Mouse (Mus musculus) R1 (cell line): ENCODE data around the gene Mxi1.
A peak's percentile ranks its signal among the peaks of the same experiment; 100 is the strongest.

Experiments used
- DNase-seq: peaks from one replicate; pipeline ENCODE4 v3.0.0-alpha.2; 2018; ENCODE audit warnings: low read depth, low spot score

Gene Mxi1

DNA sequence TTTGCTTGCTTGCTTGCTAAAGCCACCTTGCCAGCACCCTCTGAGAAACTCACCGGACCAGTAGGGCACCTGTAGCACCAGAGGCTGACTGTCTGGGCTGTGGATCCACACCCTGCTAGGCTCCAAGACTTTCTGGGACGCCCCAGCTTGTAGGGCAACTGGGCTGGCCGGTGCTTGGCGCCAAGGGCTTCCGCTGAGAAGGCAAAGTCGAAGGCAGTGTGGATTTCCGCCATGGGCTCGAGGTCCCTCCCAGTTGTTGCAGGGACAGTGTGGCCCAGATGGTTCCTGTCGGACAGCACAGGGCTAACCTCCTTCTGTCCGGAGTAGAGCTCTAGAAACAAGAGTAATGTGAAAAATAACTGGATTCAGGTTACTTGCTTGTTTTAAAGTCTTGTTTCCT, 11.0 kb downstream of the Mxi1 start:
- no peak for DNase-seq

DNA sequence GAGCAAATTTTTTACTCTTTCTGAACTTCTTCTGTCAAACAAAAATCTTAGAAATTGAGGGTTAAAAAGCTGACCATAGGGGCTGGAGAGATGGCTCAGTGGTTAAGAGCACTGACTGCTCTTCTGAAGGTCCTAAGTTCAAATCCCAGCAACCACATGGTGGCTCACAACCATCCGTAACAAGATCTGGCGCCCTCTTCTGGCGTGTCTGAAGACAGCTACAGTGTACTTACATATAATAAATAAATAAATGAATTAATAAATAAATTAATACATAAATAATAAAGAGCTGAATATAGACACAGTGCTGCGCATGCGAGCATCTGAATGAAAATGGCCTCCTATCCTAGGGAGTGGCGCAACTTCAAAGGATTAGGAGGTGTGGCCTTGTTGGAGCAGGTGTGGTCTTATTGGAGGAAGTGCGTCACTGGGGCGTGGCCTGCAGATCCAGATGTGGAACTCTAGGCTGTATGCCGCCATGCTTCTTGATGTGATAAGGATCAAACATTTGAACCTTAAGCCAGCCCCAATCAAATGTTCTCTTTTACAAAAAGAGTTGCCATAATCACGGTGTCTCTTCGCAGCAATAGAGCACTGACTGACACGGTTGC, 12.2 kb downstream of the Mxi1 start:
- peak; percentile 99 for DNase-seq

DNA sequence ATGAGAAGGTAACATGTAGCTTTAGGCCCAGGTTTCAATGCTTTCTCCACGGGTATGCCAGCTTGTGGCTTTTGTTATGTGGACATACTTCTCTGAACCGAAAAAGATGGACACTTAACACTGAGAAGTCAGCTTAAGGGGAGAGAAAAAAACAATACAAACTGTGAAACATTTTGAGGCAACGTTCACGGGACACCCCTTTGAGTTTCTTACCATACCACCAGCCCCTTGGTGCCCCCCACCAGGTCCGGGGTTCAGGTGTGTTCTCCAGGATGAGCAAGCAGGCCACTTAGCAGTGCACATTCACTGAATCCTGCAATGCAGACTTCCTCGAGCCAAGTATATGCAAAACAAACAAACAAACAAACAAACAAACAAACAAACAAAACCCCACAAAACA, 14.5 kb downstream of the Mxi1 start:
- no peak for DNase-seq

DNA sequence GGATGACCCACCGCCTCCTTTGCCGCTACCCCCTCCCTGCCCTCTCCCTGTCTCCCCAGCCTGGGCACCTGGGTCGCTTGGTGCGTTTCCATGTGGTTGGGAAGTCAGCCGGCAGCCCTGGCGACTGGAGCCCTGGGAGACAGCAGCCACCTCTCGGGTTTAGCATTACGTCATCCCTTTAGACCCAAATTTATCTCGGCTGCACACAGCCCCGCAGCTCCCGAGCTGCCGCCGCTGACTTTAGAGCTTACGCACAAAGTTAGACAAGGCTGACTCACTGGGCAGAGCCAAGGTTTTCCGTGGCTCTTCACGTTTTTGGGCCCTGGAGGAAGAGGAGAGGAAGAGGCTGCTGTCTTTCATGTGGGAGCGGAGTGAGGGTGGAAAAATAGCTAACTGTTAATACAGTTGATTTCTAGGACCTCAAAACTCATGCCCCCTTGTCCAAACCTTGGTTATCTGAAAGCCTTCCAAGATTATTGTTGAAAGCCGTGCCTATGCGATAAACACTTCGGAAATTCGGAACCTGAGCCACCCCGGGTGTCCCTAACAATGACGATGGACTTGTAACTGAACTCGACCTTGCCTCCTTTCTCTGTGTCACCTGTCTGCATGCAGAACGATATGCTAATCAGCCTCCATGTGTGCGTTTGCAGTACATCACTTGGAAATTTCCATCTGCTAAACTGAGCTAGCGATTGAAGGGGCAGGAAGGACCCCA, 15.4 kb downstream of the Mxi1 start:
- peak; percentile 73 for DNase-seq

DNA sequence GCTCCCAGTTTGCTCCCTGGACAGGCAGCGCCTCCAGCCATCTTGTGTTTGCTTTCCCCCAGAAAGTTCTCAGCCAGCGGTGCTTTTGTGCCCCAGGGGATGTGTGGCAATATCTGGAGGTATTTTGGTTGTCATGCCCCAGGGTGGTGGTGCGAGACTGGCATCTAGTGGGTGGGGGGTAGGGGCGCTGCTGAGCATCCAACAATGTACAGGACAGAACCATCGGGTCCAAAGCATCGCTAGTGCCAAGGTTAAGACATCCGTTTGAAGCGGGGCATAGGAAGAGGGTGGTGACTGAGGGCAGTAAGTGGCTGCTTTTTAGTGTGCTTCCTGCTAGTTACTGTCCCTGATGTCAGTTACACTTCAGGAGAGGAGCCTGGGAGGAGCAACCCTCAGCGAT, 17.8 kb downstream of the Mxi1 start:
- DNase-seq = no peak

DNA sequence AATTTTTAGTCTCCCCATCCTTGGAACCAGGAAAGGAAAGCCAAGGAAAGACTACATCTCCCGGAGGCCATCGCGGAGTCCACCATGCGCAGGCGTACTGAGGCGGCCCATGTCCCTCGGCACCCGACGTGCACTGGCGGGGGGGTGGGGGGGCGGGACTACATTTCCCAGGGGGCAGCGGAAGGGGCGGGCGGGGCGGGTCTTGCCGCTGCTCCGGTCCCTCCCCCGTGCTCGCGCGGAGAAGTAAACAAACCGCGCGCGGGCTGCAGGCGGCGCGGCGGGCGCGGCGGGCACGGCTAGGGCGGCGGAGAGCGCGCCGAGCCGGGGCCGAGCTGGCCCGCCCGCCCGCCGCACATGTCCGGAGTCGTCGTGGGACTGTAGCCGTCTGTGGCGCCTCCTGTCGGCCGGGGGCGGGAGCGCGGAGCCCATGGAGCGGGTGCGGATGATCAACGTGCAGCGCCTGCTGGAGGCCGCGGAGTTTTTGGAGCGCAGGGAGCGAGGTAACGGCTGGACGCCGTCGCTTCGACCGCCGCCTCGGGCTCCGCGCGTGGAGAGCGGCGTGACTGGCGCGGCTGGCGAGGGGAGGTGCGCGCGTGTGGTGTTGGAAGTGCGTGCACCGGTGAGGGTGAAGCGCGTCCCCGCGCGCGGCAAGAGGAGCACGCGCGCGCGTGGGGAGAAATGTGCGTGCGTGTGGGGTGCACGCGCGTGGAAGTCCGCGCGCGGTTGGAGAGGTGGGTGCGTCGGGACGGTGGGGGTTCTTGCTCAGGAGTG, 19.1 kb downstream of the Mxi1 start:
- DNase-seq = peak; percentile 94

DNA sequence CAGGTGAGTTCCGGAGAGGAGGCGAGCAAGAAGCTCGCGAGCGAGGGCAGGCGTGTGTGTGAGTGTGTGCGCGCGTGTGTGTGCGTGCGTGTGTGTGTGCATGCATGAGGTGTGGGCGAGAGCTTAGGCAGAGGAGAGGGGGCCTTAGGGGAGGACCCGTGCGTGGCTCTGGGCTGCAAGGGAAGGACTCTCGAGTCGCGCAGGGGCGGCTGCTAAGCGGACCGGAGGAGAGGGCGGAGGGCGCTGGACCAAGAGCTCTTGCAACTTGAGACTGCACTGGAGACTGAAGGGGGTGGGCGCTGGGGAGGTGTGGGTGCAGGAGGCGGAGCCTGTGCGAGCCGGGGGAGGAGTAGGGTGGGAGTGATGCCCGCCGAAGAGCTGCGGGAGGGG, 19.7 kb downstream of the Mxi1 start:
- peak; percentile 92 for DNase-seq

DNA sequence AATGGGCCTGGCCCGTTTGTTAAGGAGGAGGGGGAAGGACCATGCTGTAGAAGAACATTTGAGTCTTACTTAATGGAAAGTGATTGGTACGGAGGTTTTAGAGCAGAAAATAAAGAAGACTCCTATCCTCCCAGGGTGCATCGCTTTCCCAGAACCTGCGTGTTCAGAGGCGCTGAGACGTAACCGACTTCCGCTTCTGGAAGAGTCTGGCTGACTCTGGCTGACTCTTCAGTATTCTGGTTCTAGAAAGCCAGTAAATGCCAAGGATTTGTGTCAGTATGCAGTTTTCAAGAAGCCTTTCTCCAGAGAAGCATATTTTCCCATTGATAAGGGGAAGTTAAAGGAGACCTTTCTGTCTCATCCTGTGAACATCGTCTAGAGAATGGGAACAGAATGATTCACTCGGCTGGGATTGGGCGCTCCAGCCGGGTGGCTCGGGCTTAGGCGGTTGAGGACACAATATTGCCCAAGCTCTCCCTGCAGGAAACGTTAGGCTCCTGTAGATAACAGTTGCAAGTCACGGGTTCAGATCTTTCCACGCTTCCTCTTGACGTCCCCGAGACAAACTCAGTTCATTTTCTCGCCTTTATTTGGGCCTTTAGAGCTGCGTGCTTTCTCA, 21.7 kb downstream of the Mxi1 start:
- no peak for DNase-seq

DNA sequence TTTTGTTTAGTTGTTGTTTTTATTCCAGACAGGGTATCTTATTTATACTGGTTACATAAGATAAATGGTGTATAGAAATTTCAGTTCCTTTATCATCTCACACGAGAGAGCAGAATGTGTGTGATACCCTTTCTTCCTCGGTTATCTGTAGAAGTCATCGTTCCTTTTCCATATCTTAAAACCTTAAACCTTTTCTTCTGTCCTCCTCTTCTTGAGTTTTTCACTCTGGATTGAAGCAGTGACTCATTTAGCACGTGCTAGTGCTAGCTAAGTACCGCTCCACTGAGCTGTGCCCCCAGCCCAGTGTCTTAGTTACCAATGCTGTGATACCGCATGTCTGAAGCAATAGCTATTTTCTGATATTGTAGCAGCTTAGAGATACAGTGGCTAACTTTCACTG, 23.4 kb downstream of the Mxi1 start:
- DNase-seq = no peak

DNA sequence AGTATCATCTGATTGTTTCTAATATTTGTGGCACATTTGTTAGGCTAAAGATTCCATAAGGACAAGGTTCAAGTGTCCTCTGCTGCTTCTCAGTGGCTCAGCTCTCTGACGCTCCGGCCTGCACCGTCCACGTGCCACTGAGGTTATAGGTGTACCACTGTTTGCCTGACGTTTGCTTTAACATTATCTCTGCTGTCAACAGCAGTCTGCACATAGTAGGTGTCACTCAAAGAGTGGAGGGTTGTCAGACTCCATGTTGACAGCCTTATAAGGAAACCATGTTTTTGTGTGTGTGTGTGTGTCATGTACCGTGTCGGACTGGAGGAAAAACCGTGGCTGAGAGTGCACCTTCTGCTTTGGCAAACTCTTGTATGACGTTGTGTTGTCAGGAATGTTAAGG, 24.9 kb downstream of the Mxi1 start:
- no peak for DNase-seq

DNA sequence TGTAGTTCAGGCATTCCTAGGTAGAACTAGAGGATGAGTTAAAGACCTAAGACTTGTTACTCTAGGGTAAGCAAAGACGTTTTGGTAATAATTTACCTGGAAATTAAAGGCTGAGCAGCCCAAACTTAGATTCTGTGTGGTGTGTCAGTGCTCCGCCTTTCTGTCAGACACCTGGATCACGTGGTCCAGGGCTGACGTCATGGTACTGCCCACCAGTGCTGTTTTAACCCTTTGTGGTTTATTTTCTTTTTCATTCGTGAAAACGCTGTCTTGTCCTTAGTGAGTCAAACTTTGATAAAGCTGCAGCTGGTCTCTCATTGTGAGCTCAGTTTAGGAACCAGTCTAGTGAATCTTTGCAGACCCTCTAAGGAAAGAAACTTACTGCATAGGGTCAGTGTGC, 30.1 kb downstream of the Mxi1 start:
- DNase-seq = peak; percentile 54

DNA sequence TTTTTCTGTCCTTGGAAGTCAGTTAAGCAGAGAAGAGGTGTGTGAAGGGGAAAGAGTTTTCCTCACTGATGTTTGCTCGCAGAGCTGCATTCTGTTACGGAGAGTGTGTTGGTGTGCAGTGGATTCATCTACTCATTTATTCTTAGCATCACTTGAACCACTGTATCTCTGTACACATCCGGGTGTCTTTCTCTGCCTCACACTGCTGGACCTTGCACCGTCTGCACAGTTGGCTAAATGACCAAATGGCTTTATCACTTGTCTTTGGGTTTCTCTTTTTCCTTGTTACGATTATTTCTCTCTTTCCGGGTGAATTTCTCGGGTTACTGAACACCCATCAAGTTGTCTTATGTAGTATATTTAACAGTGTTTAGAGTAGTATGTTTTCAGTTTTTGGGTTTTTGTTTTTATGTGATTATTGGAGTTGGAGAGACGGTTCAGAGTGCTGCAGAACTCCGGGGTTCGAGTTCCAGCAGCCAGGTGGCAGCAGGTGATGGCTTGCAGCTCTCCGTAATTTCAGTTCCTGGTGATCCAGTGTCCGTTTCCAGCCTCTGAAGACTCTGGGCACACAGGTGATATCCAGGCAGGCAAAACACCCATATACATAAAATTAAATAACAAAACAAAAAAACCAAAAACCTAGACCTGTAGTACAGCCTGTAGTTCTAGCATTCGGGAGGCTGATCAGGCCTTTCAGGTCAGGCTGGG, 33.0 kb downstream of the Mxi1 start:
- no peak for DNase-seq

DNA sequence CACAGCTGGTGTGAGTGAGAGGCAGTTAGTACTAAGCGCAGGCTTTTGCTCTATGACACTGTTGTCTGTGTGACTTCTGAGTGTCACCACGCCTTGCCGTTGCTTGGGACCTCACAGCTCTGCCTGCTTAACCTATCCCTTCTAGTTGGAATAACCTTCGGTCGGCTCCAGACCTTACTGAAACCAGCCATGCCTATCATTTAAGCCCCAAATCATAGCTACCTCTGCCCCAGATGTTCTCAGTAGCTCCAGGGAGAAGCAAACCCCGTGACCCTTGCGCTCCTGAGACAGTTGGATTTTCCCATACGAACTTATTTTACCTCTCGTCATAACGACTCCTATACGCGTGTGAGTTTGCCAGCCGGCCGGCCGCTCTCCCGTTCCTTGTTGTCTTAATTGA, 33.7 kb downstream of the Mxi1 start:
- no peak for DNase-seq

DNA sequence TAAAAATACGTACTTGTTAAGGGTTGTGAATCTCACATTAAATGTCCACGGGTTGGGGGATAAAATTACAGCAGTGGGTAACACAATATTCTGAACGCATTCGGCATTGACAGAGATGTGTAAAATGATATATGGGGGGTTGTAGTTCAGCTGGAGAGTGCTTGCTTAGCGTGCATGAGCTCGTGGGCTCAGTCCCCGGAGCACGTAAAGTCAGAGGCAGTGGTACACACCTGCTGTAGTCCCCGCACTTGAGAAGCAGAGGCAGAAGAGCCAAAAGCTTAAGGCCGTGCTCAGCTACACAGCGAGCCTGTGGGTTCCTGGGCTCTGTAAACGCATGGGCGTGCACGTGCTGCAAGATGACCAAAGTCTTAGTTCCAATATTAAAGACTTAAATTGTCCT, 35.4 kb downstream of the Mxi1 start:
- DNase-seq = no peak

DNA sequence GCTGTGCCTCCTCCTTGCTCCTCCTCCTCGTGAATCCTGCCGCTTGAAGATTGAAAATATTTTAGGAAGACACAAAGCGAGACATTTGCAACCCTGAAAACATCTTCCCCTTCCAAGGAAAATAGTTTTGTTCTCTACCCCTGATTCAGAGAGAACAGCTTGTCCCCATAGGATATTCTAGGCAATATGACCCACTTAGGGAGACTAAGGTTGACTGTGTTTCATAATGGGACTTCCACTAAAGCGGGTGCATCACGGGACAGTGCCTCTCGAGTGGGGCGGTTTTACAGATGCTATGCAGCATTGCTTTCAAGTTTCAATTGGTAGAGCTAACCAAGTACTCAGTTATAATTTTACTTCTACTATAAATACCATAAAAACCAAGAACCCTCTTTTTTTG, 43.5 kb downstream of the Mxi1 start:
- DNase-seq = no peak

DNA sequence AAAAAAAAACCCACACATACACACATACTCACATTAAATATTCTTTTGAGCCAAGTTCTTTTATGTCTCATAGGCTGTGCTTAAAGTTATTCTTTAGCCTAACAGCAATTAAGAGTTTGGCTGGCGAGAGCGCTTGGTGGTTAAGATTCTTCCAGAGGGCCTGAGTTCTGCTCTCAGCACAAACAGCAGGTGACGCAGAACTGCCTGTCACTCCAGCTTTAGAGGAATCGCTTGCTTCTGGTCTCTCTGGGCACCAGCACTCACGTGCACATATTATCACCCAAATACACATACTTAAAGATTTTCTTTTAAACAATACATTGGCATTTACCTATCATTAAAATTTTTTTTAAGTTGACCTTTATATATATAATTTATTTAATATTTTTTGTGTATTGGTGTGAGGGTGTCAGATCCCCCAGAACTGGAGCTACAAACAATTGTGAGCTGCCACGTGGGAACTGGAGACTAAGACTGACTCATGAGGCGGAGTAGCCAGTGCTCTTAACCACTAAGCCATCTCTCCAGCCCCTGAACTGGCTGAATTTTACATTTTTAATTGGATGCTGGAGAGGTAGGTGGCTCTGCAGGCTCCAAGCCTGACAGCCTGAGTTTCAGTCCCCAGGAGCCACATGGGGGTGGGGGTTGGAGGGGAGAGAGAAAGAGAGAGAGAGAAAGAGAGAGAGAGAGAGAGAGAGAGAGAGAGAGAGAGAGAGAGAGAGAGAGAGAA, 44.1 kb downstream of the Mxi1 start:
- DNase-seq = no peak

DNA sequence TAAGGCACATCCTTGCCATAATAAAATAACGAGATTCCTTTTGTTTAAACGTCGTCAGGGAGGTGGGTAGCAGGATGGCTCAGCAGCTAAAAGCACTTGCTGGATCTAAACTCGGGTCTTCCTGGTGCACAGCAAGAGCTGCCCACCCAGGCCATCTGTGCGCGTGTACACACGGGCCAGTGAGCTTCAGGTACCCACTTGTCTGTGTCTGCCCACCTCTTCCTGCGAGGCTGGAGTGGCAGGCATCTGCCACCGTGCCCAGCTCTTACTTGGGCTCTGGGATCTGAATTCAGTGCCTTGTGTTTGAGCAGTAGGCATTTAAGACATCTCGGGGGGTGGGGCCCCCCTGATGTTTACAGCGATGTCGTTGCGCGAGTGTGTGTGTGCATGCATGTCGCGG, 44.7 kb downstream of the Mxi1 start:
- DNase-seq = no peak

DNA sequence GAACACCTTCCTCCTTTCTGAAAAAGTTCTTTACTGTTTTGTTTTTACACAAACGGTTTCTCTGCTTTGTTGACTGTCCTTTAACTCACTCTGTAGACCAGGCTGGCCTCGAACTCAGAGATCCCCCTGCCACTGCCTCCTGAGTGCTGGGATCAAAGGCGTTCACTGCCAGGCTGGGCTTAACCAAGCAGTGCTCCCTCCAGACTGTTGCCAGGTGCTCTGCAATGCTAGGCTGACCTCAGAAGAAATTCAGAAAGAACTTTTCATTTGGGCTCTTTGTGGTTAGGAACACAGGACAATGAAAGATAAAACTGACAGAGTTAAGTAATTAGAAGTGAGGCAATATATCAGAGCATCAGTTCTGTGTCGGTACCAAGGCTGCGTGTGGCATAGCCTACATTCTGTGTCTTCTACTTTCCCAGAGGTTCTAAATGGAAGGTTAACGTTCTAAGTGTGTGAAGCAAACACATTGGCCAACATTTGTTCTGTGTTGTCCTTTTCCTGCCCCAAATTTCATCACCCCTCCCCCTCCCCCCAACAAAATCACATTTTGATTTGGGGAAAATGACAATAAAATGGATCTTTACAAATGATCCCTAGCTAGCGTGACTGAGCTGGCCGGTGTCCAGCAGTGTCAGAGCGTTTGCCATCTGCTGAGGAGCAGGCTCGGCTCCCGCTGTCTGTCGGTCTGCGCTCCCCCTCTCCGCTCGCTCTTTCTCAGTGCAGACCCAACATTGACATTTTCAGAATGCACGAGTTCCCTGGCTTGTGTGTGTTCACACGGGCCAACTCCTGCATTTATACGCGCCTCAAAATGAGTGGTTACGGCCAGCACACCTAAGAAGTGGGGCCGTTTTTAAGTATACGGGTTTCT, 49.1 kb downstream of the Mxi1 start:
- no peak for DNase-seq

DNA sequence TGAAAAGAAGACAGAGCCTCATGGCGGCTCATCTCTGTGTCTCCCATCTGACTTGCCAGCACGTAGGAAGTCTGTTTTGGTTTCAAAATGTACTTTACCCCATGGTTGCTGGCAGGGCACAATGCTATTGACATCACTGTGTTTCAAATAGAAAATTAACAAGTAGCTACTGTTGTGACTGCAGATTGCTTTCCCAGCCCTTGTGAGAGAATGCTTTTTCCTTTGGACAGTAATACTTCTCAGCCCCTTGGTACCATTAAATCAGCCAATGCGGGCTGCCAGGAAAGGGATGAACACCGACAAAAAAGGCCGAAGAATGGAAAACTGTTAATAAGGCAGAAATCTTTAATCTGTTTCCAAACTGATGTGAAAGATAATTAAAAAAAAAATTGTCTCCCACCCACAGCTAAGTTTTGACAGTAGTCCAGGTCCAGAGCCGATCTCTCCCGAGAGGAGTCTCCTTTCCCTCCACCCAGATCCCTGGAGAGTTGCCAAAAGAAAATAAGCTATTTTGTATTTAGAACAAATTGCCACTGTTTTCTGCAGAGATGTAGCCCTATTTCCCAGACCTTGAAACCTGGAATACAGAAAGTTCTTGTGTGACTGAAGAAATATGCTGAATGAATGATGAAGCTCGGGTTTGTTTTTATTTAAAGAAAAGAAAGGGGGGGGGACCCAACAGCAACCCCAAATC, 50.1 kb downstream of the Mxi1 start:
- no peak for DNase-seq

DNA sequence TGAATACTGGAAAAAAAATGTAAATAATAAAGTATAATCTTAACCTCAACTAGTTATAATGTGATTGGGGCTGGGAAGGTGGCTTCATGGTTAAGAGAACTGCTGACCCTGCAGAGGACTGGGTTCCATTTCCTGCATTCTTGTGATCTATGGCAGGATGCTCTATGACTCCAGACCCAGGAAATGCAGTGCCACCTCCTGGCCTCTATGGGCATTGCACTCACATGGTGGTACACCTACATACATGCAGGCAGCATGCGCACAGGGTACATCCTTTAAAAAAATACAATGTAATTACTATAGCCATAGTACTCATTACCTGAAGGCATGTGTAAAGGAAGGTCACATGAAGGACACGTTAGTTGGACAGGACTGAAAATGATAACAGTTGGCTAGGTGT, 52.6 kb downstream of the Mxi1 start:
- peak; percentile 82 for DNase-seq
